Mouse (Mus musculus) myocyte (in vitro differentiated cells): ENCODE results near the gene Pkm.
A peak's percentile ranks its signal among the peaks of the same experiment; 100 is the strongest.

Experiments
- CEBPB ChIP-seq: IDR thresholded peaks from 2 replicates; pipeline ENCODE4 v1.6.1; 2011; ENCODE audit warnings: mild to moderate bottlenecking, moderate library complexity; ENCODE audit not compliant: poor library complexity, insufficient read depth, severe bottlenecking
- E2F4 ChIP-seq: IDR thresholded peaks from one replicate; pipeline ENCODE4 v1.6.1; 2011; ENCODE audit warnings: mild to moderate bottlenecking, control low read depth, moderate library complexity; ENCODE audit not compliant: insufficient read depth
- MAX ChIP-seq: IDR thresholded peaks from one replicate; pipeline ENCODE4 v1.6.1; 2011; ENCODE audit warnings: low read depth, mild to moderate bottlenecking, control low read depth
- MYOD1 ChIP-seq, 3 experiments: IDR thresholded peaks; one replicate each; pipeline ENCODE4 v1.6.1; 2011; ENCODE audit warnings: control low read depth in 2 of 3, low read depth in 2 of 3, mild to moderate bottlenecking in 2 of 3, moderate library complexity in 1 of 3; ENCODE audit not compliant: insufficient read length in 2 of 3, control insufficient read depth in 1 of 3
- MYOG ChIP-seq, 3 experiments: IDR thresholded peaks; one replicate each; pipeline ENCODE4 v1.6.1; 2011; ENCODE audit warnings: control low read depth in 2 of 3, low read depth in 2 of 3, mild to moderate bottlenecking in 2 of 3; ENCODE audit not compliant: insufficient read length in 2 of 3, control insufficient read depth in 1 of 3, insufficient read depth in 1 of 3
- POLR2A ChIP-seq: IDR thresholded peaks from one replicate; pipeline ENCODE4 v1.6.1; 2011; ENCODE audit warnings: low read depth, mild to moderate bottlenecking, control low read depth, moderate library complexity; ENCODE audit not compliant: insufficient read length

DNA sequence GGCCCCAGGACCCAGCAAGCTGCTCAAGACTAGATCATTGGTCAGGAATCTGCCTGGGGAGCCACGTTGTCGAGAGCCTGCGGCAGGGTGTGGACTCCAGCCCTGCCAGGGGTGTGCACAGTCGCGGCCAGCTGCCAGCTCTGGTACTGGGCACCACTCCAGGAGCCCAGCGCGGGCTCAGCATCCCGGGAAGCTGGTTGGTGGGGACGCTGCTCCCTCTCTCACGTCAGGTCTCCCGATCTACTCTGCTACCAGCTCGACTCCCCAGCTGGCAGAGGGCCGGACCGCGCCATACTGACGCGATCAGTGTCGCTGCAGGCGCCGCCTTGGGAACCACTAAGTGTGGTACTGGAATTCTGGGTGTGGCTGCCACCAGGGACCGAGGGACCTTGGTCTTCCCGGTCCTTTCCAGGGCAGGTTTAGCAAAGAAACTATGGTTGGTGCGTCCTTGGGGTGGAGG is 35.5 kb downstream of the Pkm start:
- no peak for TF ChIP-seq MAX
- TF ChIP-seq POLR2A, result peak; percentile 63
- TF ChIP-seq MYOG (IDR thresholded peaks at IDR 0.05; ENCODE audit: control insufficient read depth in 1 of 3, insufficient read depth in 1 of 3, insufficient read length in 2 of 3, low read depth in 2 of 3), result peak in 2 of 3 experiments; percentile 66 to 82
- TF ChIP-seq MYOD1 (IDR thresholded peaks at IDR 0.05; ENCODE audit: control insufficient read depth in 1 of 3, insufficient read length in 2 of 3, low read depth in 2 of 3), result peak in 2 of 3 experiments; percentile 49 to 79
- TF ChIP-seq E2F4, result no peak
- TF ChIP-seq CEBPB, result no peak
